Mouse (Mus musculus) thymus, postnatal 36 days (tissue): ENCODE data around the gene Kifc5b.
"Not testable (repeated sequence)": the region's sequence is repeated elsewhere in the genome, so short reads cannot be mapped to it uniquely, and the experiment has no call there.

ENCODE experiments used
- DNase-seq, 2 experiments: peaks; one replicate each; pipeline ENCODE4 v3.0.0; 2022; ENCODE audit warnings: mixed read lengths in 2 of 2

The Kifc5b gene

DNA sequence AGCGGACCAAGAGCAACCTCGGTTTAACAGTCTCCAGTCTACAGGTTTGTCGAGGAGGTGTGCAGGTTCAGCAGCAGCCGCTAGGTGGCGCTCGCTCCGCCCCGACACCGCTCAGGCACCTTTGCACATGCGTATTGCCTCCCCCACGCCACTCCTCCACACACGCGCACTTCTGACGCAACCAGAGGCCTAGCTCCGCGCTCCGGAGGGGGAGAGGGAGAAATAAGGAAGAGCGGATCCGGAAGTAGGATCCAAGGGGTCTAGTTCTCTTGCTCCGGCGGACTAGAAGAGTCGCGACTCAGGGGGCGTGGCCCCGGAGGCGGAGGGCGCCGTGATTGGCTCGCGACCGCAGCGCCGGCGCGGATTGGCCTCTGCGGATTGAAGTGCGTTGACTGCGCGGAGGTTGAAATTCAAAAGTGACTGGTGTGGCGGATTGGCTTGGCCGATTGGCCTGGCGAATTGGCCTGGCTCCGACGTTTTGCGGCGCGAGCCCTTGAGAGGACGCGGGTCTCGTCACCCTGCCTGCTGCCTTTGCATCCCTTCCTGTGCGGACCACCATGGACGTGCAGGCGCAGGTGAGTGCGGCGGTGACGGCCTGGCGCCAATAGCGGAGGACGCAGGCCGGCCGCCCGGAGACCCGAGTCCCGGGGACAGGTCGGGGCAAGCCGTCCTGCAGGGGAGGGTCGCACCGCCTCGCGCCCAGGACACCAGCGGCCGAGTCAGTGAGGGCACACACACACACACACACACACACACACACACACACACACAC, at the start of gene Kifc5b:
TSS of gene Kifc5b (plus strand) at position 381 of the 772 bp plus-strand sequence.
- peak; percentile 99 for DNase-seq

DNA sequence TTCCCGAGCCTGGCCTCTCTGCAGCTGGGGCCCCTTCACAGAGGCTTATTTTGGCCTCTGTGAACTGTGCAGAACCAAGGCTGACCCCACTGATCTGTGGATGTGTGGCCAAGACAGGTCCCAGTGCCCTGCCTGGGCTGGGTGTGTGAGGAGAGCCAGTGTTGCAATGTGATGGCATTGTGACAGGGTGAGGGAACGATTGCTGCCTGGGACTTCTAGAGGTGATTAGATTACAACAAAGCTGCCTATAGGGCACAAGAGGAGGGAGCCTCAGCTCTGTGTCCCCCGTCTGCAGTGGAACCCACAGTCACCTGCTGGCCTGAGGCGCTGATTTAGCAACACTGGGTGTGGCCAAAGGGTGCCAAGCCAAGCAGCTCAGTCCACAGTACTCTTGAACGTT, 48.1 kb upstream of the Kifc5b start:
- DNase-seq = no peak

DNA sequence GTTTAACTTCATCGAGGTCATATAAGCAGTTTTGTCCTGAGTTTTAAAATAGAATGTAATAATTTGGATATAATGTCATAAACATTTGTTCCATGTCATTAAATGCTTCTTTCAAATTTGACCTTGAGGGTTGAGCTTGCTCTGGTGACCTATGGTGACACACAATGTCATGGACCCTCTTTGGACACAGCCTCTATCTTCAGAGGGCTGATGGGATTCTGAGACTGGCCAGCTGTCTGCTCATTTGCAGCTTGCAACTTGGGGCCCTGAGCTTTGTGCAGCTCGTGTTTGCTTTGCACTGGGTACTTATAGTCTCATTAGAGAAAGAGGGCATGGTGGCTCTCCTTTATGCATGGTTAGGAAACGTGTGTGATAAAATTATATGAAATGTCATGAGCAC, 44.0 kb upstream of the Kifc5b start:
- DNase-seq = no peak

DNA sequence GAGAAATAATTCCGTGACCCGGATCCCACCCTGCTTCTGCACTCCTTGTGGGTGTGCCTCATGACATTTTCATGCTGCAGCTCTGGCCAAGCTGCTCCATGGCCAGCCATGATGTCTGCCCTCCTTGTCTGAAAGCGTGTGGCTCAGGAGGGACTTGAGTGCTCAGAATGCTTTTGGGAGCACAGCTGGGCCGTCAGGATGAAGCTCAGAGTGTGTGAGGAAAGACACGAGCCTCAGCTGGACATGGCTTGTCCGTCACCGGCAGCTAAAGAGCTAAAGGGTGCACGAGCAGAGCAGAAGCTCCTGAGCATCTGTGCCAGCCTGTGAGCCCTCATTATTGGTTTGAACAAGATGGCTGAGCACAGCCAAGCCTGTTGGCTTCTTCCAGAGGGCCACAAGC, 43.4 kb upstream of the Kifc5b start:
- no peak for DNase-seq

DNA sequence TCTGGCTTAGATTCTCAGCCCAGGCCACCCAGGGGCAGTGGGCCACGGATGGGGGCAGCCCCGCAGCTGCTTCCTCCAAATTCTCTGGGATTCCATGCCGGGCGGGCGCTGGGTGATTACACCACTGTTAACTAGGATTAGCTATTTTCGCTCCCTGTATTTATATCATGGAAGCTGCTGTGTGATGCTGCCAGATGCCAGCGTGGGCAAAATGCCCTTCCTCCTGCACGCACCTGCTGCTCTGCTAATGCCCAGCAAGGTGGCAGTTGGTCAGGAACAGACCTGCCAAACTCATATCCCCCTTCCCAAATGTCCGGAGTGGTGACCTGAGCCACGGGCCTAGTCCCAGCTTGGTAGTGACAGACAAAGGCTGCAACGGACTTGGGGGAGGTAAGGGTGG, 42.3 kb upstream of the Kifc5b start:
- no peak for DNase-seq

DNA sequence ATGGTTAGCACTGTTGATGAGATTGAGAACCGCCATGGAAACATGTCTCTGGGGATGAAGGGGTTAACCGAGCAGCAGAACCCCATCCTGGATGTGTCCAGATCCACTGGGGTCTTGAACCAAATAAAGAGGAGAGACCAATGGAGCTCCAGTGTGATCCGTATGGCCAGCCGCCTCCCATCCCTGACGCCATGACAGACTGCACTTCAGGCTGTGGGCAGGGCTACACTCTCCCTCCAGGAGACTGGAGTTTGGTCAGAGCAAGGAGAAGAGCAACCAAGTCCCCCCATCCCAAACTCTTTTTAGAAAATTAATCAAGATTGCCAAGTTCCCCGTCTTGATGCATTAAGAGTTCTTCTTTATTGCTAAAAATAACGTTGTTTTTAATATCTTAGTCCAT, 39.0 kb upstream of the Kifc5b start:
- DNase-seq = no peak

DNA sequence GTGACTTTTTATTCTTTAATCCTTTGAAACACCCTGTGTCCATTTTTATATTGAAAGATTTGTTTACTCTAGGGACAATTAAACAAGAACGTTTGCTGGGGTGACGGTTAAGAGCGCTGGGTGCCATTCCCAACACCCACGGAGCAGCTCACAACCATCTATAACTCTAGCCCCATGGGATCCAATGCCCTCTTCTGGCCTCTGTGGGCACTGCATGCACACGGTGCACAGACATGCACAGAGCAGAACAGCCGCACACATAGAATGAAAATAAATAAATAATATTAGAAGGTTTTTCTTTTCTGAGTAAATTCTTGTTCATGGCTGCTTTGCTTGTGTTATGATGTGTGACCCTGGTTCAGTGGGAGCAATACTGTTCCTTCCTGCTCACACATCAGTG, 37.7 kb upstream of the Kifc5b start:
- no peak for DNase-seq

DNA sequence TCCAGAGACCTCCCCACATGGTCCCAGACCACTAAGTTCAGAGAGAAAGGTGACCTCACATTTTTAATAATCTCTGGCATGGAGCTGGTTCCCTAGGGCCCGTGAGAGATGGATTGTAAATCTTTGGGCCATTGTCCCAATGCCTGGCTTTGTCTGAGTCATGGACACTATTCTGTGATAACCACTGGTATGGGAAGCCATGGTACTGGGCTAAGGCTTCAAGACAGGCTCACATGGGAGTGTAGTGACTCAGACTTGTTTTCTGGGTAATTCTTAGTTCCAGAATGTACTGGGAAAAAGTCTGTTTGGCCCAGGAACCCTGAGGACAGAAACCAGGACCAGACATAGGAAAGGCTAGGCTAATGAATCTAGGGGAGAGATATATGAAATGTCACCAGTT, 34.2 kb upstream of the Kifc5b start:
- DNase-seq = no peak

DNA sequence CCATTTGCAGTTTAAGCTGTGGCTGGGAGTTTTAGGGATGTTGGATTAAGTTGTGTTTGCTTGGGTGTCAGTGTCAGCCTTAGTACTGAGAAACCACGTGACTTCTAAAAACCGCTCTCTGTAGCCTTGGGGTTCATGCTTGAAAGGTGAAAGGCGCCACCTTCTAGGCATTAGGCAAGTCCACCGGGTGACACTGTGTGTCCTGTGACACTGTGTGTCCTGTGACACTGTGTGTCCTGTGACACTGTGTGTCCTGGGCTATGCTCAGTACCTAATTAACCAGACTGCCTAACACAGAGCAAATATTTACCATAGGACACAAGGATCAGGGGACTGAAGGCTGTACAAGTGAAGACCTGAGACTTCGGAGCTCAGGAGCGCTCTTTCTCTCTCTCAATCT, 33.3 kb upstream of the Kifc5b start:
- no peak for DNase-seq

DNA sequence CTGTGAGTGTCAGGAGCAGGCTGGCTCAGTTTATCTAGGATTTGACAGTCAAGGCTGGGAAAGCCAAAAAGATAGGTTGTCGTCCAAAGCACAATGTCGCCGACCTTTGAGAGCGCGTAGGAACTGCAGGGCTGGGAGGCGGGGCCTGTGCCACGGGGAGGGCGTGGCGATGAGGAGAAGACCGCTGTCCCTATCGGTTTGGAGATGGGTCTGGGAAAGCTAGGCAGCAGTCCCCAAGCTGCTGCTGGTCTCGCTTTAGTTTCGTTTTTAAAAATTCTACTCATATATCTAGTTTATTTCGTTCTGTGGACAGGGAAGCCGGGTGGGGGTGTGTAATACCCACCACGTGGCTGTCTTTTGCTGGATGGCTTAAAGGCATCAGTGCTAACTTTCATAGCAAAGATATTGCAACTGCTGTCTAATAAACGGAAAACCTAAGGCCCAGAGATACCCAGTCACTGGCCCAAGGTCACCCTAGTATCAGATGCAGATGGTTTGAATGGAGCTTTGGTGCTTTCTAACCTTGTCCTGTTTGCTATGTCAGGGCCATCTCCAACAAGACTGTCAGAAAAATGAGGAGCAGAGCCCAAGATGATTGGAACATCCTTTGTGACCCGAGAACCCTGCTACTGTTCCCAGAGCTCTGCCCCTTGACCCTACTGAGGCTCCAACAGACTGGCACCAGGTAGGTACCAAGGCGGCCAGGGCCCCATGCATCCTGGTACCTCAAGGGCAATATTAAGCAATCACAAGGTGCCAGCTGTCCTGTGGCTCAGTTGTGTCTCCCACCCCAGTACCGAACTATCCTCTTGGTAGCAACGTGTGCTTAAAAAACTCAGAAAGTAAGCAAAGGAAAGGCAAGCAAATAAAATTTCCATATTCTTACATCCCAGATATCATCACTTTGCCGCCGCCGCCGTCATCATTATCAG, 31.6 kb upstream of the Kifc5b start:
- DNase-seq = peak; percentile 77

DNA sequence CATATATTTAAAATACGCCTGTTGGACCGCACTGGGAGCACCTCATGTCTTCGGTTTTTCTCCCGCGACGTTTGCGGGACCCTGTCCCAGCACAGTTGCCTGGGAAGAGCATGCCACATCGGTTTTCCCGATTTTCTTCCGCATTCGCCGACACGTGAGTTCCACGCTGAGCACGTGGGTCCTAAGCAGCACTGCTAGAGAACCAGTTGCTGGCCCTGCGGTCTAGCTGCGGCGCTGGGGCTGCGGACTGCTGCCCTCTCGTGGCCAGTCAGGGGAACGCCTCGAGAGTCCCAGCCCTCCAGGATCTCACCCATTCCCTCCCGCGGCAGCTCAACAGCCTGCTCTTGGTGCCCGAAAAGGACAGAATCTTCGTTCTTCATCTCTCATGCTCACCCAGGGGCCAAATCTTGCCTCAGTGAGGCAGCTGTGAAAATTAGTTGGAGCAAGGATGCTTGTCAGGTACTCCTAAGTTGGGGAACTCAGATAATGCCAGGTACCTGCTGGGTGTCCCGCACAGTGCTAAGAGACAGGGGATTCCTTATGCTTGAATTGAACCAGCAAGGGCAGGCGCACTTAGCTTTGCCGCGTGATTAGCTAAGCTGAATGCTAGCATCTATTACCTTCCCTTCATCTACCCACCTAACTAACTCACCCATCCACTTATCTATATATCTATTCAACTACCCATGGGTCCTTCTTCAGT, 30.7 kb upstream of the Kifc5b start:
- DNase-seq = peak; percentile 77 to 80

DNA sequence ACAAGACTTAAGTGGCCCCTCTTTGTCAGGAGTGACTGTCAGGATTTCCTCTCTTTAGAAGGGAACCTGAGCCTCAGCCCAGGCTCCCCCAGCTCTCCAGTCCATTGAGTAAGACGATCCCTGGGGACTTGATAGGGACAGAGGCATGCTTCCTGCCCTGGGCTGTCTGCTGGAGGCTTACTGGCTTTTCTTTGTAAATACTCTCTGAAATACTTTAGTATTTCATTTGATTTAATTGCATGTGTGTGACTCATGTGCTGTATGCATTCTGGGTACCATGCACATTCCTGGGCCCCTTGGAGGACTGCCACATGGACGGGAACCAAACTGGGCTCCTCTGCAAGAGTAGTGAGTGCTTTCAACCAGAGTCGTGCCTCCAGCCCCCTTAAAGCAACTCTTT, 29.0 kb upstream of the Kifc5b start:
- DNase-seq = no peak

DNA sequence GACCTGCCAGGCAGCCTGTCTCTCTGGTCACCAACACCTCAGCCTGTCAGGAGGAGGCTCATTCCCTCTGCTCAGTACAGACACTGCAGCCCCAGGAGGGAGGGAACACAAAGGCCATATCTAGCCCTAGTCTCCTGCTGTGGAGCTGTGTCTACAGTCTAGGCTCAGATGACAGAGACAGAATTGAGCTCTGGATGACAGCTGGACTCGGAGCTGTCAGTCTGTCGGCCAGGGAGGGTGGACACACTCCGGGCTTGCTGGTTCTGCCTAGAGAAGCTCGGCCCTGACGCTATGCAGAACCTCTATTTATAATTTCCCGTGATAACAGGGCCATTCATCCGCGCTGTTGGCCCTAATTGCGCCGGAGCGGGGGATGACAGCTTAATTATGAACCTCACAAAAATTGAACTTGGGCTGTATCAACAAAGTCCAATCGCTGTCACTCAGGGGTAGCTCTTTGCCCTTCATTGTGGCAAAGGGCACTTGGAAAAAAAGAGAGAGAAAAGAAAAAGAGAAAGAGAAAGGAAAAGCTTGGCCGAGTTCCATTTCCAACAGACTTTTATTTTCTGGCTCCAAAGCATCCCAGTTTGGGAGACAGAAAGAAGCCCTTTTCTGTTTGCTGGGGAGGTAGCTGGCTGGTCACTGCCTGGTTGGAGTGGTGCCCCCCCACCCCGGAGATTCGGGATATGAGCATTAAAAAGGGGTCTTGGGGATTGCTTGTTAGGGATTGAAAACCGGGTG, 24.1 kb upstream of the Kifc5b start:
- DNase-seq = no peak

DNA sequence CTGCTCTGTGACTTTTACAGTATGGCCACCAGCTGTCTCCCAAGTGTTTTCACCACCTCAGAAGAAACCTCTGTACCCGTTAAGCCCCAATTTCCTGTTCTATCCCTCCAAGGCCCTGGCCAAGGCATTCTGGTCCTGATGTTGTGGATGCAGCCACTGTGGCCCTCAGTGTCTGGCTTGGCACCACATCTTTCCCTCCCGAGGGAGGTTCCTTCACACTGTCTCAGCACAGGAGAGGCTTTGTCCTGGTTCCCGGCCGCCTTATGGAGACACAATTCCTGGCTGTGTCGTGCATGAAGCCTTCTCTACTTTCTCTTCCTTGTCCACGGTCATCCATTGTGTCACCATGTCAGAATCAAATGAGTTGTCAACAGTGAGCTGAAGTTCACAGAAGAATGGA, 23.4 kb upstream of the Kifc5b start:
- DNase-seq = no peak

DNA sequence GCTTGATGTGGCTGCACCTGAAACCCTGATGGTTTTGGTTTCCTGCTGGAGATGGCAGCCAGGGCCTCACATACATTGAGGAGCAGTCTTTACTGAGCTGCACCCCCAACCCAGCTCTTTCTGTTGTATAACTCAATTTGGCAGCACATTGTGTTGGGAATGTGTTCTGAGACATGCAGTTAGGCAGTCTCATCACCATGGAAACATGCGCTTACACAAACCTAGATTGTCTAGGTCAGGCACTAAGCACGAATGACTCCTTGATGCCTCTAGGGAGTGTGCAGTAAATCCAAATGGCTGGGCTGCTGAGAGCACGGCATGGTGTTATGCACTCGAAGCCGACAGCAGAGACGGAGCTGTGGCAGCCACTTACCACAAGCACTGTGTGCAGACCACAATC, 22.5 kb upstream of the Kifc5b start:
- no peak for DNase-seq

DNA sequence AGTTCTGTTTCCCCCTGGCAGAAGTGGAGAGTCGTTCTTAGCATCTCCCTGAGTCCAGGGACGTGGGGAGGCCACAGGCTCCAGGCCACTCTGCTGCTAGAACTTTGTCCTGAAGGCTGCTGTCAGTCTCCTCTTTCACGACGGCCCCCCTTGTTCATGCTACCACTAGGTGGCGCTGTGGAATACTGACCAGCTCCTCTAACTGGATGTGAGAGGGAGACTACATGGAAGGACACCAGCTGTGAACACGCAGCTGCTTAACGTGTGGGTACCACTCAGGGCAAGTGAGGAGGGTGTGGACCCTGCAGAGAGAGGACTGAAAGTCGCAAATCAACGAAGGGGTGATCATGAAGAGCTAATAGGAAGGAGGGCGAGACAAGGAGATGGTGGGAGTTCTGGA, 21.3 kb upstream of the Kifc5b start:
- DNase-seq = peak; percentile 51 to 57

DNA sequence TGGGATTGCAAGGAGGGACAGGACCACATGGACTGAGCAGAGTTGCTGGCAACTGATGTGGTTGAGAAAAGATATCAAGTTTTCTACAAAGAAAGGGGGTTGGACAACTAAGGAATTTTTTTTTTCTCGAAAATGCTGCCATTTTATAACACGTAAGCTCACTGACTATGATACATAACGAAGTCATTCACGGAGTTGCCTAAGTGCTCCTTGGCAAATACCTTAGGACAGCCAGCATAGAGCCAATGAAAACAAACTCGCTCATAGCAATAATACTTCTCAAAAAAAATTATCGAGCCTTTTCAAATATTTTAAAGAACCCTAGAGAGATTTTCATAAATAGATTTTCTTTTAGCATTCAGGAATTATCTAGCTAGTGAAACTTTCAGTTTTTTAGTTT, 16.0 kb upstream of the Kifc5b start:
- DNase-seq = no peak

DNA sequence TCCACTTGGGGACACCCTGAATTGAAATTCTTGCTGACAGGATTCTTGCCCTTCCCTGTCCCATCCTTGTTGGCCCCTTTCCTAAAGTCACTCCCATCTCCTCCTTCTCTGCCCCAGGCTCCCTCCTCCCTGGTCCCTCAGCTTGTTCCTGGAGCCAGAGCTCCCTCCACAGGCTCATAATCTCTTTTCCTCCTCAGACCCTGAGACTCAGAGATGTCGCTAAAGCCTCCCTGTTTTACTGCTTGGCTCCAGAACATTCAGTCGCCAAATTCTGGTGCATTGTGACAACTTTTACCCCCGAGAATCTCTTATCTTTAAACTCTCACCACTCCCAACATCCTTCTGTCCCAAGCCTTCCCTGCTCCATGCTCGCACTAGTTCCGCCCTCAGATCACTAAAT, 12.6 kb upstream of the Kifc5b start:
- DNase-seq = no peak

DNA sequence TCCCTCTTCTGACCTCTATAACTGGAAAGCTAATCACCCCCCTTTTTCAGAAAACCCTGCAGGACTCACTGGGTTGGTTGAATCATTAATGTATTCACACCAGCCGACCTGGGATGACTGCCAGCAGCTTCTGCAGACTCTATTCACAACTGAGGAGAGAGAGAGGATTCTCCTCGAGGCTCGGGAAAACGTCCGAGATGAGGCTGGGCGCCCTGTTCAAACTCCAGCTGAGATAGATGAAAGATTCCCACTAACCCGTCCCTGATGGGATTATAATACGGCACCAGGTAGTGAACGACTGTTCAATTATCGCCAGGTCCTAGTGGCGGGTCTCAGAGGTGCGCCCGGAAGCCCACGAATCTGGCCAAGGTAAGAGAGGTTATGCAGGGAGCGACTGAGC, 9.4 kb upstream of the Kifc5b start:
- DNase-seq = not testable (repeated sequence)

DNA sequence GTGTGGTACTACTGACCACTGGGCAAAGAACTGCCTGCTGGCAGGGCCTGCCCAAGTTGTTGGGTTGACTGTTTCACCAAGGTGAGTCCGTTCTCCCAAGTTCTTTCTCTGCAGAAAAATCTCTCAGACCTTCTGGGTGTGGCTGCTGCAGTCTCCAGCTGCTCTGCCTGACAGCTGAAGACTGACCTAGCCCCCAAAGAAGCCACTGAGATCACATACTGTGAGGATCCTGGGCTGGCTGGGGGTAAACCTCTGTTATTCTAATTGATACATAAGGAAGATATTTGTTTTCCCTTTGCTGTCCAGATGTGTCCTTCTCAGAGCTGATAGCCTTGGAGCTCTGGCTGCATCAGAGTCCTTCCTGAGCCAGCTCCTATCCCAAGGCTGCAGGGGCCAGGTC, 1.6 kb upstream of the Kifc5b start:
- no peak for DNase-seq

DNA sequence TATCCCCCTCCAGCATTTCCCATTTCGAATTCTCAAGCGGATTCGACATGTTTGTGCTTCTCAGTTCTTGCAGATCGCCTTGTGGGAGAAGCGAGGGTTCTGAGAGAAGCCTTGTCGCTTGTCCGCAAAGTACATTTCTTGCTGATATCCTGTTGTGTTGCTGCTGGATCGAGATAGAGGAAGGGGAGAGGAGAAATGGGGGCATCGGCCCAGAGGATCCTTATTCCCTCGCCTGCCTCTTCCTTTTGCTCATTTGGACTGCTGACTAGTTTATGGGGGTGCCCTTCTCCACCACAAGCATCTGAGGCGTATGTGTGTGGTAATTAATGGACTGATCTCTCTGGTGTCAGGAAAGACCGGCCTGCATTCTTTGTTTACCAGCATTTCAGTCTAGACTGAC, 669 bp downstream of the Kifc5b start:
- not testable (repeated sequence) for DNase-seq

DNA sequence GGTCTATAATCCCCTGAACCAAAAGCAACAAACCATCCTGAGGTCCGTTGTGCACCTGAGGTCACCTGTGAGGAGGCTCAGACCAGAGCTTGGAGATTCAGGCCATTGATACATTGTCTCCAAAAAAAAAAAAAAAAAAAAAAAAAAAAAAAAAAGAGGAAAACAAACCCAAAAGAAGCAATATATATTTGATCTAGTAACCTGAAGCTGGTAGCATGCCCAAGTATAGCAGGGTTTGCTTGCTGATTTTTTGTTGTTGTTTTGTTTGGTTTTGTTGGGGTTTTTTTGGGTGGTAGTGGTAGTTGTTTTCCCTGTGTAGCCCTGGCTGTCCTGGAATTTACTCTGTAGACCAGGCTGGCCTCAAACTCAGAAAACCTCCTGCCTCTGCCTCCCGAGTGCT, 1.5 kb downstream of the Kifc5b start:
- no peak for DNase-seq

DNA sequence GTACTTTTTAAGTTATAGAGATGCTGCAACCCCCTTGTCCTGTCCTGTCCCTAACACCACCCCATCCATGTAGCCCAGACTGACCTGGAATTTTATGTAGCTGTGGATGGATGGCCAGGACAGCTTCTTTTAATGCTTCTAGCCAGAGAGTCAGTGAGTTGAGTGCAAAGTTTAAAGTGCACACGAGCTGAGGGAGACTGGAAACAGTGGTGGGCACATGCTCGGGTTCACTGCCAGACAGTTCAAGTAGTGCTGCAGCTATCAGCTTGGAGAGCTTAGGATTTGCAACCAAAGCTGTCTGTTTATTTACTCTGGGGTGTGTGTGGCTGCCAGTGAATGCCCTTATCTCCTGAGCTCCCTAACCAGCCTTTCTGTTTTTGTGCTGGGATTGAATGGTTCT, 2.6 kb downstream of the Kifc5b start:
- DNase-seq = not testable (repeated sequence)
